Mouse (Mus musculus) ES-Bruce4 (cell line): ENCODE data around the gene Hist1h2bp. TPM values are rescaled to one million over a fixed set of nuclear protein-coding genes. Genes with fewer than 3 reads are reported as not detected.
"Not testable (repeated sequence)": the region's sequence is repeated elsewhere in the genome, so short reads cannot be mapped to it uniquely, and the experiment has no call there.

Experiments used
- H3K27ac ChIP-seq: 2 replicates; pipeline ENCODE4 v1.5.1; 2012; ENCODE audit warnings: low read length, inconsistent platforms; ENCODE audit not compliant: insufficient read depth
- H3K27me3 ChIP-seq: 2 replicates; pipeline ENCODE4 v1.6.1; 2012; ENCODE audit warnings: mild to moderate bottlenecking, low read length, inconsistent platforms; ENCODE audit not compliant: control insufficient read depth, poor library complexity, insufficient read depth, severe bottlenecking
- H3K36me3 ChIP-seq: 2 replicates; pipeline ENCODE4 v1.6.1; 2012; ENCODE audit warnings: inconsistent platforms, mild to moderate bottlenecking, low read length, moderate library complexity; ENCODE audit not compliant: control insufficient read depth, poor library complexity, insufficient read depth, severe bottlenecking
- H3K4me1 ChIP-seq: one replicate; pipeline ENCODE4 v1.8.1; 2011; ENCODE audit warnings: low read length; ENCODE audit not compliant: control insufficient read depth, insufficient read depth
- H3K4me3 ChIP-seq: 2 replicates; pipeline ENCODE4 v1.5.1; 2011; ENCODE audit warnings: low read depth, mild to moderate bottlenecking, low read length
- H3K9ac ChIP-seq: 2 replicates; pipeline ENCODE4 v1.6.1; 2012; ENCODE audit warnings: low read depth, mild to moderate bottlenecking, inconsistent platforms; ENCODE audit not compliant: poor library complexity, severe bottlenecking
- H3K9me3 ChIP-seq: replicated peaks from 2 replicates; pipeline ENCODE4 v1.6.1; 2012; ENCODE audit warnings: mild to moderate bottlenecking, low read length, inconsistent platforms; ENCODE audit not compliant: control insufficient read depth, poor library complexity, insufficient read depth, severe bottlenecking
- CTCF ChIP-seq: IDR thresholded peaks from one replicate; pipeline ENCODE4 v1.8.1; 2011; ENCODE audit warnings: low read depth, low read length
- EP300 ChIP-seq: IDR thresholded peaks from 2 replicates; pipeline ENCODE4 v1.6.1; 2011; ENCODE audit warnings: low read depth, low read length; ENCODE audit not compliant: insufficient read depth
- POLR2A ChIP-seq: IDR thresholded peaks from one replicate; pipeline ENCODE4 v1.8.1; 2011; ENCODE audit warnings: low read length; ENCODE audit not compliant: insufficient read depth
- polyA plus RNA-seq: library from polyadenylated mRNA; stranded (reverse); fragments of >200 nt; gene quantifications from 2 replicates; pipeline ENCODE4 v1.2.4, GENCODE M21; 2011; ENCODE audit warnings: low read depth; ENCODE audit not compliant: missing spikeins, insufficient read depth, insufficient read length

The Hist1h2bp gene
- polyA plus RNA-seq, result 2.5 TPM in 1 of 2 replicates, not detected in the other

- H3K27me3 ChIP-seq, H3K36me3 ChIP-seq, H3K9me3 ChIP-seq, H3K4me1 ChIP-seq: not testable (repeated sequence)
- H3K4me3 ChIP-seq, result peak within 1 kb of the TSS; percentile 54
- peak within 1 kb of the TSS; percentile 88 for H3K27ac ChIP-seq
- TF ChIP-seq EP300, result 0 out of 2 replicates have a peak, but pooled peaks have one; percentile 26
- peak; percentile 86 for TF ChIP-seq POLR2A
- peak within 1 kb of the TSS; percentile 90 for H3K9ac ChIP-seq
These were observed at the start of gene Hist1h2bp, which contains the start of gene Hist1h2an for GRCm38 (mm10) chr13:21786899-21787629. Hist1h2bp (plus strand) TSS chr13:21787461. Hist1h2an (minus strand) TSS chr13:21787218.

DNA sequence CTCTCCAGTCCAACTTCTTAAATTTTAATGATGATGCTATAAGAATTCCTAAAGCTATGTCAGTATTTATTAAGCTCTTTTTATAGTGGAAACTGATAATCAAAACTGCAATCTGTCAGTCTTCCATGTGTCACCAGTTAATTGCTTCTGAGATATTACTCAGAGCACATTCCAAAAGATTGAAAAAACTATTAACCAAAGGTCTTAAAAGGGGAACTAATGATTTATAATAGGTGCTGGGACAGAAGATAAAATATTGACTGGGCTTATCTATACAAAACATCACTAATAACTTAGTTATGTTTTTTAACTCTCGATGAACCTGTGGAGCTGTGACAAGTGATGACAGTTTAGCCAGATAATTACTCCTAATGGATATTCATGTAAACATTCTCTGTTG is 42.3 kb upstream of the Hist1h2bp start:
- TF ChIP-seq CTCF, result no peak
- no peak for TF ChIP-seq EP300
- TF ChIP-seq POLR2A, result no peak
- H3K36me3 ChIP-seq, result peaks cover 5% of the 10 kb centered on the region

DNA sequence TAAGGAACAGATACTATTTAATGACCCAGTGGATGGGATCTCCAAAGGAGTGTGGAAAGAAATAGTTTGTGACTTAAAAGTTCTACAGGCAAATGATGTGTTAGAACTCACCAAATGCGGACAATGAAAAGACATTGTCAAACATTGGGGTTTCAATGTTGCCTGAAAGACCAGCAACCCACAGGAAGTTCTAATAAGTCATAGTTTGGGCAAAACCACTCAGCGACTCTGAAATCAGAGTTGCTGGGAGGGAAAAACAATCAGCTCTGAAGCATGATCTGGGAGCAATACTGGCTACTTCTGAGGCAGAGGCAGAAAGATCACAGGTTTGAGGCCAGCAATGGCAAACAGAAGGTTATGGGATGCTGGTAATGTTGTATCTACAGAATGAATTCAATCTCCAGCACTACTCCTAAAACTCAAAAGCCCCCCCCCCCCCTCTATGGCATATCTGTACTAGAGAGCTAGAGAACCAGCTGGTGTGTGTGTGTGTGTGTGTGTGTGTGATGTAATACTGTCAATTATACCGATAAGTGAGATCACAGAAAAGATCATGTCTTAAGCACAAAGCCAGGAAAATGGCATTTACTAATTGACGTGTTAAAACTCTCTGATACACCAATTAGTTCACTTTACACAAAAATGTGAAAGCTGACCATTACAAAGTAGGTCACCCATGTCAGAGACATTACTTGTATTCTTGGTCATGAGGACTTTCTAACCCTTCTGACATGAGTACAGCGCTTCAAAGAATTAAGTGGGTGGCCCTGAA is 37.7 kb upstream of the Hist1h2bp start:
- Histone ChIP-seq H3K4me1 (no peaks in the 10 kb centered on the region), H3K9ac (peak overlapping the region; percentile 96), H3K27ac (peak overlapping the region; percentile 92), H3K9me3 (no peaks in the 10 kb centered on the region), H3K36me3 (peaks cover 5% of the 10 kb centered on the region), H3K4me3 (peak overlapping the region; percentile 83), H3K27me3 (no peaks in the 10 kb centered on the region)
- TF ChIP-seq EP300 (no peak), POLR2A (no peak), CTCF (no peak)

More for the DNA sequence above, 42.3 kb upstream of the Hist1h2bp start:
- Histone ChIP-seq H3K27ac (no peak overlapping the region), H3K4me3 (no peak overlapping the region), H3K27me3 (no peaks in the 10 kb centered on the region), H3K9me3 (no peaks in the 10 kb centered on the region), H3K4me1 (no peaks in the 10 kb centered on the region), H3K9ac (no peak overlapping the region)

- Histone ChIP-seq H3K9ac (peak within 1 kb of the TSS; percentile 96), H3K4me3 (peak within 1 kb of the TSS; percentile 83), H3K27ac (peak within 1 kb of the TSS; percentile 92)
- TF ChIP-seq POLR2A (peak; percentile 89), EP300 (peak; percentile 71)
- not testable (repeated sequence) for H3K9me3 ChIP-seq, H3K4me1 ChIP-seq, H3K36me3 ChIP-seq, H3K27me3 ChIP-seq
These were observed 36.9 kb upstream of the Hist1h2bp start, which contains the start of gene Hist1h4k for GRCm38 (mm10) chr13:21750159-21751017. Hist1h4k (minus strand) TSS chr13:21750505.

DNA sequence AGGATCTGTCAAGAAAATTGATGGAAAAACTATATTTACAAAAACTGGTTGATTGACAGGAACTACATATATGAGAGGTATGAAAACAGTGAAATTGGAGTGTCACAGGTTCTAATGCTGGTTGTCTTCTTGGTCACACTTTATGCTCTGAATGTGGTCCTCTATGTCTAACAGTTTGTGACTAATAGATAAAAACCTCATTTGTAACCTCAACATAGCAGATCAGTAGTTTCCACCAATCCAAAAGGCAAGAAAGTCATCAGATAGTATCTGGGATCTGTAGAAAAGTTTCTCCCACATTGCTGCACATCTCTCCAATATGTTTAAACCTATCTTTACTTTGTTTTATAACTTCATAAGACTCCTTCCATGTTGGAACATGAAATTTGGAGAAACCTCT is 35.8 kb upstream of the Hist1h2bp start:
- no peaks in the 10 kb centered on the region for H3K27me3 ChIP-seq
- TF ChIP-seq CTCF (no peak), EP300 (no peak)
- no peak overlapping the region for H3K27ac ChIP-seq
- H3K4me3 ChIP-seq, result no peak overlapping the region
- peaks cover 5% of the 10 kb centered on the region for H3K36me3 ChIP-seq
- H3K4me1 ChIP-seq, result no peaks in the 10 kb centered on the region
- no peak overlapping the region for H3K9ac ChIP-seq
- H3K9me3 ChIP-seq, result no peaks in the 10 kb centered on the region
